Mouse (Mus musculus) induced T-regulatory cell, adult 2 months (primary cell): ENCODE results near the gene Wars2.
A peak's percentile ranks its signal among the peaks of the same experiment; 100 is the strongest.

Experiments used
- DNase-seq: peaks from one replicate; pipeline ENCODE4 v3.0.0-alpha.2; 2012; ENCODE audit warnings: low read depth

The Wars2 gene

GRCm38 (mm10) chr3:99277973-99278580 is 137.2 kb downstream of the Wars2 start:
- DNase-seq, result no peak

- DNase-seq, result no peak
These were observed 138.8 kb downstream of the Wars2 start for GRCm38 (mm10) chr3:99279718-99280117.

GRCm38 (mm10) chr3:99281453-99281852 is 140.6 kb downstream of the Wars2 start:
- DNase-seq, result no peak

GRCm38 (mm10) chr3:99288302-99288701 is 147.4 kb downstream of the Wars2 start:
- peak; percentile 10 for DNase-seq
